Mouse (Mus musculus) thymus, adult 2 months (tissue): ENCODE measurements around the gene Dip2c. TPM values are rescaled to one million over a fixed set of nuclear protein-coding genes. Genes with fewer than 3 reads are reported as not detected.

Experiments
- DNase-seq: peaks from one replicate; pipeline ENCODE4 v3.0.0; 2021
- H3K27ac ChIP-seq: fragments of 200-500 bp; 2 replicates; pipeline ENCODE4 v1.5.1; 2012; ENCODE audit warnings: low read length, control low read depth; ENCODE audit not compliant: control insufficient read depth, insufficient read depth
- H3K27me3 ChIP-seq: fragments of 200-500 bp; 2 replicates; pipeline ENCODE4 v1.6.1; 2012; ENCODE audit warnings: mild to moderate bottlenecking, low read length, moderate library complexity, mixed read lengths; ENCODE audit not compliant: control insufficient read depth, insufficient read depth
- H3K36me3 ChIP-seq: fragments of 200-500 bp; 2 replicates; pipeline ENCODE4 v1.6.1; 2012; ENCODE audit warnings: mild to moderate bottlenecking, low read length, moderate library complexity; ENCODE audit not compliant: control insufficient read depth, insufficient read depth
- H3K4me1 ChIP-seq: fragments of 200-500 bp; replicated peaks from 2 replicates; pipeline ENCODE4 v1.6.1; 2012; ENCODE audit warnings: low read length; ENCODE audit not compliant: control insufficient read depth, insufficient read depth
- H3K4me3 ChIP-seq: fragments of 200-500 bp; 2 replicates; pipeline ENCODE4 v1.5.1; 2012; ENCODE audit warnings: mild to moderate bottlenecking, low read length, control low read depth, moderate library complexity; ENCODE audit not compliant: control insufficient read depth, insufficient read depth
- CTCF ChIP-seq: fragments of 200-500 bp; IDR thresholded peaks from 2 replicates; pipeline ENCODE4 v1.5.1; 2012; ENCODE audit warnings: mild to moderate bottlenecking, control low read depth, low read length, moderate library complexity, borderline replicate concordance; ENCODE audit not compliant: control insufficient read depth, poor library complexity, insufficient read depth; ENCODE audit errors: extremely low read depth
- POLR2A ChIP-seq: fragments of 200-500 bp; IDR thresholded peaks from 2 replicates; pipeline ENCODE4 v1.6.1; 2012; ENCODE audit warnings: mild to moderate bottlenecking, low read length, control low read depth, moderate library complexity; ENCODE audit not compliant: control insufficient read depth, poor library complexity, insufficient read depth; ENCODE audit errors: extremely low read depth
- WGBS: fragments of 180-500 bp; shearing (Covaris S2); methylation state at CpG from one replicate; pipeline ENCODE4 v1.1.7; 2018; 5-methylcytosine and 5-hydroxymethylcytosine counted together
- polyA plus RNA-seq: library from polyadenylated mRNA; depleted of rRNA; stranded (reverse); fragments of >200 nt; gene quantifications from 2 replicates; pipeline ENCODE4 v1.2.3, GENCODE M21; 2012

Gene Dip2c
- polyA plus RNA-seq, 1 experiment, result 6.5 TPM

GRCm38 (mm10) chr13:9653018-9653417 lies 376.7 kb downstream of the Dip2c start:
- Histone ChIP-seq H3K36me3 (no peaks in the 10 kb centered on the region), H3K27ac (no peak overlapping the region), H3K4me3 (no peak overlapping the region), H3K4me1 (no peaks in the 10 kb centered on the region), H3K27me3 (no peaks in the 10 kb centered on the region)
- no peak for TF ChIP-seq CTCF
- no peak for TF ChIP-seq POLR2A
- DNase-seq, result no peak
- 89% methylated on average over 3 of the region's 3 CpGs for WGBS

- Histone ChIP-seq H3K27ac (no peak overlapping the region), H3K27me3 (no peaks in the 10 kb centered on the region), H3K36me3 (no peaks in the 10 kb centered on the region), H3K4me3 (no peak overlapping the region), H3K4me1 (no peaks in the 10 kb centered on the region)
- 93% methylated on average over 6 of the region's 6 CpGs for WGBS
- no peak for DNase-seq
- TF ChIP-seq CTCF, result no peak
- TF ChIP-seq POLR2A, result no peak
These were observed 380.3 kb downstream of the Dip2c start for GRCm38 (mm10) chr13:9656613-9657012.

- DNase-seq, result no peak
- Histone ChIP-seq H3K27ac (no peak overlapping the region), H3K36me3 (no peaks in the 10 kb centered on the region), H3K4me3 (no peak overlapping the region), H3K4me1 (no peaks in the 10 kb centered on the region), H3K27me3 (no peaks in the 10 kb centered on the region)
- WGBS, result 98% methylated on average over 1 of the region's 1 CpGs
- TF ChIP-seq CTCF (no peak), POLR2A (no peak)
These were observed 384.4 kb downstream of the Dip2c start for GRCm38 (mm10) chr13:9660711-9661110.

- Histone ChIP-seq H3K4me3 (no peak overlapping the region), H3K27ac (no peak overlapping the region), H3K27me3 (no peaks in the 10 kb centered on the region), H3K4me1 (no peaks in the 10 kb centered on the region), H3K36me3 (no peaks in the 10 kb centered on the region)
- DNase-seq, result no peak
- TF ChIP-seq POLR2A (no peak), CTCF (no peak)
- 95% methylated on average over 1 of the region's 1 CpGs for WGBS
These were observed 387.3 kb downstream of the Dip2c start for GRCm38 (mm10) chr13:9663593-9663992.

- TF ChIP-seq POLR2A (no peak), CTCF (no peak)
- no peaks in the 10 kb centered on the region for H3K4me1 ChIP-seq
- no peak overlapping the region for H3K27ac ChIP-seq
These were observed 391.7 kb downstream of the Dip2c start for GRCm38 (mm10) chr13:9667954-9668496.

GRCm38 (mm10) chr13:9669246-9669645 lies 392.9 kb downstream of the Dip2c start:
- Histone ChIP-seq H3K36me3 (no peaks in the 10 kb centered on the region), H3K27me3 (no peaks in the 10 kb centered on the region), H3K4me1 (no peaks in the 10 kb centered on the region), H3K27ac (no peak overlapping the region), H3K4me3 (no peak overlapping the region)
- whole genome bisulfite sequencing, result 96% methylated on average over 5 of the region's 5 CpGs
- no peak for TF ChIP-seq CTCF
- no peak for TF ChIP-seq POLR2A
- DNase-seq, result no peak

More at GRCm38 (mm10) chr13:9667954-9668496, 391.7 kb downstream of the Dip2c start:
- no peak for DNase-seq
- Histone ChIP-seq H3K27me3 (no peaks in the 10 kb centered on the region), H3K36me3 (no peaks in the 10 kb centered on the region), H3K4me3 (no peak overlapping the region)
- 90% methylated on average over 7 of the region's 7 CpGs for WGBS

- no peak for DNase-seq
- no peak for TF ChIP-seq CTCF
- no peak for TF ChIP-seq POLR2A
- 92% methylated on average over 1 of the region's 1 CpGs for WGBS
These were observed 397.8 kb downstream of the Dip2c start for GRCm38 (mm10) chr13:9674126-9674525.

More at GRCm38 (mm10) chr13:9674126-9674525, 397.8 kb downstream of the Dip2c start:
- Histone ChIP-seq H3K36me3 (no peaks in the 10 kb centered on the region), H3K4me3 (no peak overlapping the region), H3K27me3 (no peaks in the 10 kb centered on the region), H3K4me1 (no peaks in the 10 kb centered on the region), H3K27ac (no peak overlapping the region)
